Mouse (Mus musculus): ENCODE results near the gene Olfr854.

Olfr854 gene

GRCm38 (mm10) chr9:19567282-19567681, at the start of gene Olfr854:
Gene Olfr854 (minus strand): TSS chr9:19567382.
- no peak for DNase-seq

DNA sequence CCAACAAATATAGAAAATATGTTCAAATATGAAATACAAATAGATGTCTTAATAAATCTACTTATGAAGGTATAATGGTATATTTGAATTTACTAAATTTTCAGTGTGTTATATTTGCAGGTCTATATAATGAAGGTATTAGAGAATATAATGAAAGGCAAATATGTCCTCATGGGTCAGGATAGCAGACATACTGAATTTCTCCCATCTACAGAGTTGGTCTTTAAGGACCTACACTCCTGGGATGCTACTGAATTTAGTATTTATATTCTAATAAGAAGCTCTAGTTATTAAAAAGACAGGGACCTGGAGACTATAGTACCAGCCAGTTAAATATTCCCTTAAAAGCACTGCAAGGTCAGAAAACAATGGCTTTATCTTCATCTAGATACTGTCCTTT, 15.1 kb upstream of the Olfr854 start, which contains the start of gene Olfr855:
Olfr855 (plus strand) TSS at position 301 of the 400 bp plus-strand sequence.
- no peak for DNase-seq

GRCm38 (mm10) chr9:19540976-19541375, 26.2 kb downstream of the Olfr854 start, which contains the start of gene Olfr853:
Gene Olfr853 (minus strand): TSS chr9:19541076.
- no peak for DNase-seq

Data from cerebellum, adult 18-20 months (tissue).